Mouse (Mus musculus) effector memory CD4-positive, alpha-beta T cell, adult 5 months (primary cell): ENCODE measurements around the gene Arf5. TPM values are rescaled to one million over a fixed set of nuclear protein-coding genes. Genes with fewer than 3 reads are reported as not detected.

Source experiments
- polyA plus RNA-seq: library from polyadenylated mRNA; unstranded; fragments of 100-300 nt; shearing (Covaris generic); gene quantifications from one replicate; pipeline ENCODE4 v1.2.1, GENCODE M21; 2017

Gene Arf5
- 244 TPM for polyA plus RNA-seq

GRCm38 (mm10) chr6:28423313-28423712 is at the start of gene Arf5:
TSS of gene Arf5 (plus strand) at chr6:28423560.

GRCm38 (mm10) chr6:28397681-28398203 is 25.6 kb upstream of the Arf5 start, which contains the start of gene Zfp800:
TSS of gene Zfp800 (minus strand) at chr6:28398005.

GRCm38 (mm10) chr6:28427096-28427839 is 3.9 kb downstream of the Arf5 start, which contains the start of gene Fscn3:
TSS of gene Fscn3 (plus strand) at chr6:28427789.

GRCm38 (mm10) chr6:28428290-28428689 is 4.9 kb downstream of the Arf5 start, which contains the start of gene Gcc1:
TSS of gene Gcc1 (minus strand) at chr6:28428390.

GRCm38 (mm10) chr6:28449253-28449652 is 25.9 kb downstream of the Arf5 start, which contains the start of gene Pax4:
TSS of gene Pax4 (minus strand) at chr6:28449353.

GRCm38 (mm10) chr6:28474839-28475238 is 51.5 kb downstream of the Arf5 start, which contains the start of gene Snd1:
TSS of gene Snd1 (plus strand) at chr6:28475139.

Other genes starting within 250 kb of the Arf5 start
- gene Zfp800, start 25.6 kb upstream of the Arf5 start, polyA plus RNA-seq, result 49.0 TPM
- gene Fscn3, start 4.2 kb downstream of the Arf5 start, polyA plus RNA-seq, result not detected
- 15.4 TPM for gene Gcc1, start 4.8 kb downstream of the Arf5 start, polyA plus RNA-seq
- not detected for gene Pax4, start 25.8 kb downstream of the Arf5 start, polyA plus RNA-seq
- gene Snd1, start 51.6 kb downstream of the Arf5 start, polyA plus RNA-seq, result 105 TPM